Mouse (Mus musculus) gastrocnemius, postnatal 4 days (tissue): ENCODE measurements around the gene Fam50b. TPM values are rescaled to one million over a fixed set of nuclear protein-coding genes. Genes with fewer than 3 reads are reported as not detected.
A peak's percentile ranks its signal among the peaks of the same experiment; 100 is the strongest.

Experiments
- DNase-seq, 2 experiments: peaks; one replicate each; pipeline ENCODE4 v3.0.0; 2021 to 2022; ENCODE audit warnings: low spot score in 2 of 2, mixed read lengths in 2 of 2
- total RNA-seq, 2 experiments: library from RNA; stranded (reverse); gene quantifications; 2 replicates each; pipeline ENCODE4 v1.2.3; 2021

The Fam50b gene
- total RNA-seq, 2 experiments from 2014 or later = not detected

- DNase-seq = no peak
Measured at GRCm38 (mm10) chr13:34737968-34738698, 3.5 kb downstream of the Fam50b start.

DNA sequence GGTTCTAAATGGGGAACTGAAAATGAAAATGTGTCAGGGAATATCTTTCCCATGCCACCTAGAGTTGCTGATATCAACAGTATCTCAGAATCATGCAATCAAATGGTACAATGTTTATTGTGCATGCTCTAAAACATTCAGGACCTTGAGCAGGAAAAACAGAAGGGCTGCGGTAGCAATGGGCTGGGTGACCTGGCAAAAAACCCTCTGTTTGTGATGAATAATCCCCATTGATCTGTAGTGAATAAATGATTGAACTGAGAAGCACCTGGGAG is 4.0 kb downstream of the Fam50b start:
- no peak for DNase-seq

- DNase-seq = no peak
Measured at GRCm38 (mm10) chr13:34739071-34739470, 4.4 kb downstream of the Fam50b start.

GRCm38 (mm10) chr13:34741254-34741653 is 6.6 kb downstream of the Fam50b start:
- DNase-seq = no peak

DNA sequence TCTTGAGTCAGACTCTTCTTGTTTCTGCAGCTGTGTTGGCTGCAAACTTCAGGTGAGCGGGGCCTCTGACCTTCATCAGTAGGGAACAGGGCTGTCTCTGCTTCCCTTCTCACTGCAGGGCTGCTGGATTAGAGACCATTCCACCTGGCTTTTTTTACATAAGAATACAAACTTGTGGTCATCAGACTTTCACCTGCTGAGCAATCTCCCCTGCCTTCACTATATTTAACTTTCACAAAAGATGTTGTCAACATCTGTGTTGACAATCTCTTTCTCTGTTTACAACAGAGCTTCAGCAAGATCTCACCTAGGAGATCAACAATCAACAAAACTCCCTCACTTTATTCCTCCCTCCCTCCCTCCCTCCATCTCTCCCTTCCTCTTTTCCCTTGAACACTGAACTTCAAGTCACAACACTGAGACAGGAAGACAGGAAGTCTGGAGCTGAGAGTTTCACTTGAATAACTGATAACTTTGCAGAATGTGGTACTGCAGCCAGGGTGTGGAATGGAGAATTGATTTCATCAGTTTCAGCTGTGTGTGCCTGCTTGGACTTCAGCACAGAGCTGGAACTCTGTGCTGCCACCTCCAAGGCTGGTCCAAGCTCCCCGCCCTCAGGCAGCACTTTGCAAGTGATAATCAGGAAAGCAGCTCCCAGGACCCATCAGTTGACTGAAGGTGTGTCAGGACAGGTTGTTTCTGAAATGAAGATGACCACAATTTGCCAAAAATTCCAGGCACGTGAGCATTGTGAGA is 7.3 kb downstream of the Fam50b start:
- no peak for DNase-seq

GRCm38 (mm10) chr13:34746811-34747210 is 12.2 kb downstream of the Fam50b start:
- DNase-seq = no peak

- no peak for DNase-seq
Measured at GRCm38 (mm10) chr13:34748530-34748929, 13.9 kb downstream of the Fam50b start.

DNA sequence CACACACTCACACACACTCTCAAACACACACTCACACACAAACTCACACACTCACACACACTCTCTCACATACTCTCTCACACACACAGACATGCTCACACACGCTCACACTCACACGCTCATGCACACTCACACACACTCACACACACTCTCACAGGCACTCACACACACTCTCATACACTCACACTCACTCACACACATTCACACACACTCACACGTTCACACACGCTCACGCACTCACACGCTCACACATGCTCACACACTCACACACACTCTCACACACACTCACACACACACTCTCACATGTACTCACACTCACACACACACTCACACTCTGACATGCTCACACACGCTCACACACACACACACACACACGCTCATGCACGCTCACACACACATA is 24.6 kb downstream of the Fam50b start:
- DNase-seq = no peak

GRCm38 (mm10) chr13:34760518-34761287 is 26.1 kb downstream of the Fam50b start:
- no peak for DNase-seq

GRCm38 (mm10) chr13:34762136-34762535 is 27.5 kb downstream of the Fam50b start:
- DNase-seq = no peak

- DNase-seq = no peak
Measured at GRCm38 (mm10) chr13:34762865-34763264, 28.2 kb downstream of the Fam50b start.

DNA sequence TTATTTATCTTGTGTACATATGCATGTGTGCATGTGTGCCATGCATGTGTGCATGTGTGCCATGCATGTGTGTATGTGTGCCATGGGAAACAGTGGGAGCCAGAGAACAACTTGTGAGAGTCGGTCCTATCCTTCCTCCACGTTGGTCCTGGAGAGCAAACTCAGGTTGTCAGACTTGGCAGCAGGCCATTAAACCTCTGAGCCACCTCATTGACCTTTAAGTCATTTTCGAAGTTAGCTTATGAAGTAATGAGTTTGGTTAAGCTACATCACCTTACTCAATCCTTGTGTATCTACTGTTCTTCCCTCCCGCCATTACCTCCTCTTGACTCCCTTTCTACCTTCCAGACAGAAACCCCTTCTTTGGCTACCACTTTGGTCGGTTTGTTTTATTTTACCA is 30.6 kb downstream of the Fam50b start:
- DNase-seq = no peak

GRCm38 (mm10) chr13:34766572-34766971 is 31.9 kb downstream of the Fam50b start:
- peak in 1 of 2 experiments; percentile 12 for DNase-seq

DNA sequence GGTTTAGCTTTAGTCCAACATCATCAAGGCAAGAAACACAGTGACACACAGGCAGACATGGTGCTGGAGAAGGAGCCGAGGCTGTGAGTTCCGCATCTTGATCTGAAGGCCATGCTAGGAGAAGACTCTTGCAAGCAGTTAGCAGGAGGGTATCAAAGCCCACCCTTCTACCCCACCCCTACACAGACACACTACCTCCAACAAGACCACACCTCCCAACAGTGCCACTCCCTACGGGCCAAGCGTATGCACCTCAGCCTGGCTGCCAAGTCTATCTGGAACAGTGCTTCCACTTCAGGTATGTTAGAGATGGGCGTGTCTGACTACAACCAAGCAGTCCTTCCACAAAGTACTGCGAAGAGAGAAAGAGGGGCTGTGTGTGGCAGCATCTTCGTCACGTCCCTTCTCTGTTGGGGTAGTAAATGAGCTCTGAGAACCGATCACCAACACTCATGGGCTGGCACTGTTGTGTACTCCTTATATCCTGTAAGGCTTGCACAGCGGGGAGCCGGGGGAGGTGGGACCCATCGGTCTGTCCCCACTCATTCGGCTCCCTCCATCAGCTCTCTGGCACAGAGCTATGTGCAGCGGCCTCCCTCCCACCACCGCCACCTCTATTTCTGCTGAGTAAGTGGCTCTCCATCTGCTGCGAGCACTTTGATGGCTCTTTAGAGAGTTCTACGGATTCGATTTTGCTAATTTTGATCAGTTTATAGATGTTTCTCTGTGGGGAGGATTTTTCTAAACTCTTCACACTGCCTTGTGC is 33.1 kb downstream of the Fam50b start:
- DNase-seq = no peak

DNA sequence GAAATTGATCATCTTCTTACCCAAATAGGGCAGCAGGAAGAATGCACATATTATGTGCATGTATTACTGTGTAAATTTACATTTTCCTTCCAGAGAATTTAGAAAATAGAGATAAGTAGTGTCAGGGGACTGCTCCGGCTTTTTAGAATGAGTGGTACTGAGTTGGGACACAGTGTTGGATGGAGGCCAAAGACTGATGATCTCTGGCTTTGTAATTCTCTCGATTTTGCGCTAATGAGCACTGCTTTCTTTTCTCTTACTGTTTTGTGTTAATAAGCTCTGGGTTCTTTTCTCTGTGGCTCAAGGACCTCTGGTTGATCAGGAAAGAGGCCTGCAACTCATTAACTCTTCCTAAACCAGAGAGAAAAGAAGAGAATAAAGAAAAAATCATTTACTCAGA is 42.1 kb downstream of the Fam50b start:
- no peak for DNase-seq

- no peak for DNase-seq
Measured at GRCm38 (mm10) chr13:34780856-34781610, 46.4 kb downstream of the Fam50b start.

DNA sequence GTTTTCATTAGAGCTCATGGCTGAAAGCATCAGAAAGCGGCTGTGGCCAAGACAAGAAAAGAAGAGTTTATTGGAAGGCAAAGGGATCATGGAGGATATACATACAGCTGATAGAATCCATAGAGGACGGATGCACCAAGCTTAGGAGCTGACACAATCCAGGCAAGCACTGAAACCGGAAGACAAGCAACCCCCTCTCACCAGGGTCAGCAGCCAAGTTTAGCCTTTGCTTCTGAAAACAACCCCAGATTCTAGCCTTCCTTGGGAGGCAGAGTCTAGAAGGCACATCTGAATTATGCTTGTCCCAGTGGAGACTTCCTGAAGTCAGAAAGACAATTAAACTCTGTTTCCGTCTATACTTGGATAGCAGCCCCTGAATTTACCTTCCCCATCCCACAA is 47.0 kb downstream of the Fam50b start:
- DNase-seq = no peak

DNA sequence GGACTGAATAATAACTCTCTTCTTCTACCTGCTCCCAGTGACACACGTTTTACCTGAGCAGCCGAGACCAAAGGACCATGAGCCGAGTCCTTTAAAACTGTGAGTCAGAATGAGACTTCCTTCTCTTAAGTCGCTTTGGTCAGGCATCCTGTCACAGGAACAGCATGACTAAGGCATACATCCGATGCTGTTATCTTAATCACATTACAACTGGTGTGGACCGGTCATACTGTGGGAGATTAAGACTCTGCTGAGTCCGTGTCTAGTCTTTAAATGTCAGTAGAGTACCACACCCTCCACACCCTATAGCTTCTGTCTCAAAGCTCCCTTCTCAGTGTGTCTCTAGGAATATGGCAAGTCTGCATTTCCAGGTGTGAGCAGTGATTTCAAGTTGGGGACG is 50.2 kb downstream of the Fam50b start:
- DNase-seq = no peak

DNA sequence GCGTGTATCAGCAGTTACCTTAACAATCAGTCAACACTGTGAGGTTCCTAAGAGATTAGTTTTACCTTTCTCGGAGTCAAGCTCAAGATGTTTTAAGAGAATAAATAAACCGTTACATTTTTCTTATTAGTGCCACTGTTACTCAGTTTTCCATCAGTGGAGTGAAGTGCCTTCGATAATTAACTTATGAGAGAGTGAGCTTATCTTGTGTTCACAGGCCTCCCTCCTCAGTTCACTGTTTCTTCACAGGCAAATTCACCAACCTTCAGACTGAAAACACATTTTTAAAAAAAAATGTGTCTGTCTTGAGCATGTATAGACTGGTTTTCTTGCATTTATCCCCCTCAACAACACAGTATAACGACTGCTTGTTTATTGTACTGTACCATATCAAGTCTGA is 52.0 kb downstream of the Fam50b start:
- no peak for DNase-seq

- DNase-seq = no peak
Measured at GRCm38 (mm10) chr13:34787546-34787945, 52.9 kb downstream of the Fam50b start.
